Mouse (Mus musculus) olfactory bulb, adult 2 months (tissue): ENCODE data around the gene Tbc1d9b. TPM values are rescaled to one million over a fixed set of nuclear protein-coding genes. Genes with fewer than 3 reads are reported as not detected.

Experiments
- H3K27ac ChIP-seq: fragments of 200-500 bp; 2 replicates; pipeline ENCODE4 v1.5.1; 2012; ENCODE audit warnings: low read depth, low read length; ENCODE audit not compliant: insufficient read depth
- H3K4me1 ChIP-seq: fragments of 200-500 bp; 2 replicates; pipeline ENCODE4 v1.6.1; 2012; ENCODE audit warnings: low read length; ENCODE audit not compliant: control insufficient read depth, insufficient read depth
- H3K4me3 ChIP-seq: fragments of 200-500 bp; 2 replicates; pipeline ENCODE4 v1.5.1; 2012; ENCODE audit warnings: mild to moderate bottlenecking, low read depth, low read length, moderate library complexity; ENCODE audit not compliant: insufficient read depth
- CTCF ChIP-seq: fragments of 200-500 bp; IDR thresholded peaks from 2 replicates; pipeline ENCODE4 v1.5.1; 2012; ENCODE audit warnings: low read depth, mild to moderate bottlenecking, low read length, moderate library complexity; ENCODE audit not compliant: insufficient read depth
- POLR2A ChIP-seq: fragments of 200-500 bp; IDR thresholded peaks from 2 replicates; pipeline ENCODE4 v1.6.1; 2012; ENCODE audit warnings: mild to moderate bottlenecking, low read depth, low read length, moderate library complexity; ENCODE audit not compliant: insufficient read depth
- WGBS: fragments of 180-500 bp; shearing (Covaris S2); methylation state at CpG from one replicate; pipeline ENCODE4 v1.1.7; 2018; 5-methylcytosine and 5-hydroxymethylcytosine counted together
- polyA plus RNA-seq: library from polyadenylated mRNA; stranded (reverse); fragments of >200 nt; gene quantifications from 2 replicates; pipeline ENCODE4 v1.2.4, GENCODE M21; 2012; ENCODE audit warnings: low replicate concordance; ENCODE audit not compliant: missing spikeins, insufficient read depth, insufficient read length

Tbc1d9b gene
- polyA plus RNA-seq, 1 experiment: not detected

- 89% methylated on average over 6 of the region's 6 CpGs for WGBS
- Histone ChIP-seq H3K4me3 (no peak overlapping the region), H3K27ac (no peak overlapping the region), H3K4me1 (no peaks in the 10 kb centered on the region)
- TF ChIP-seq CTCF (no peak), POLR2A (no peak)
Observed at GRCm38 (mm10) chr11:50180478-50181231, 49.5 kb downstream of the Tbc1d9b start.

GRCm38 (mm10) chr11:50182702-50183101 is 51.5 kb downstream of the Tbc1d9b start:
- Histone ChIP-seq H3K27ac (no peak overlapping the region), H3K4me1 (no peaks in the 10 kb centered on the region), H3K4me3 (no peak overlapping the region)
- whole genome bisulfite sequencing: 85% methylated on average over 4 of the region's 4 CpGs
- TF ChIP-seq POLR2A (no peak), CTCF (no peak)

- Histone ChIP-seq H3K4me3 (no peak overlapping the region), H3K4me1 (no peaks in the 10 kb centered on the region), H3K27ac (no peak overlapping the region)
- TF ChIP-seq CTCF (no peak), POLR2A (no peak)
- WGBS: 90% methylated on average over 3 of the region's 3 CpGs
Observed at GRCm38 (mm10) chr11:50184788-50185187, 53.6 kb downstream of the Tbc1d9b start.

- TF ChIP-seq CTCF (no peak), POLR2A (no peak)
Observed at GRCm38 (mm10) chr11:50188682-50189081, 57.5 kb downstream of the Tbc1d9b start.

GRCm38 (mm10) chr11:50190362-50190761 is 59.2 kb downstream of the Tbc1d9b start:
- Histone ChIP-seq H3K4me3 (no peak overlapping the region), H3K4me1 (no peaks in the 10 kb centered on the region), H3K27ac (no peak overlapping the region)
- TF ChIP-seq POLR2A: no peak
- no peak for TF ChIP-seq CTCF
- 90% methylated on average over 4 of the region's 4 CpGs for WGBS

More at GRCm38 (mm10) chr11:50188682-50189081, 57.5 kb downstream of the Tbc1d9b start:
- H3K4me3 ChIP-seq: no peak overlapping the region
- 83% methylated on average over 7 of the region's 7 CpGs for WGBS
- no peaks in the 10 kb centered on the region for H3K4me1 ChIP-seq
- H3K27ac ChIP-seq: no peak overlapping the region

GRCm38 (mm10) chr11:50192278-50192677 is 61.1 kb downstream of the Tbc1d9b start:
- 89% methylated on average over 3 of the region's 3 CpGs for WGBS
- no peaks in the 10 kb centered on the region for H3K4me1 ChIP-seq
- TF ChIP-seq POLR2A (no peak), CTCF (no peak)
- H3K27ac ChIP-seq: no peak overlapping the region
- no peak overlapping the region for H3K4me3 ChIP-seq

GRCm38 (mm10) chr11:50194070-50194469 is 62.9 kb downstream of the Tbc1d9b start:
- H3K4me1 ChIP-seq: no peaks in the 10 kb centered on the region
- 88% methylated on average over 7 of the region's 7 CpGs for WGBS
- H3K4me3 ChIP-seq: no peak overlapping the region
- no peak overlapping the region for H3K27ac ChIP-seq
- TF ChIP-seq CTCF (no peak), POLR2A (no peak)

- Histone ChIP-seq H3K27ac (no peak overlapping the region), H3K4me1 (no peaks in the 10 kb centered on the region), H3K4me3 (no peak overlapping the region)
- no peak for TF ChIP-seq CTCF
- no peak for TF ChIP-seq POLR2A
- WGBS: 86% methylated on average over 4 of the region's 4 CpGs
Observed at GRCm38 (mm10) chr11:50194793-50195192, 63.6 kb downstream of the Tbc1d9b start.

GRCm38 (mm10) chr11:50197500-50197899 is 66.3 kb downstream of the Tbc1d9b start:
- H3K4me3 ChIP-seq: no peak overlapping the region
- H3K27ac ChIP-seq: no peak overlapping the region
- WGBS: 90% methylated on average over 4 of the region's 4 CpGs
- TF ChIP-seq CTCF (no peak), POLR2A (no peak)
- no peaks in the 10 kb centered on the region for H3K4me1 ChIP-seq

- TF ChIP-seq CTCF: no peak
- TF ChIP-seq POLR2A: no peak
- Histone ChIP-seq H3K27ac (no peak overlapping the region), H3K4me1 (0 out of 2 replicates have a peak, but pooled peaks cover under 1% of the 10 kb centered on the region), H3K4me3 (no peak overlapping the region)
- 71% methylated on average over 3 of the region's 5 CpGs for WGBS
Observed at GRCm38 (mm10) chr11:50198219-50198846, 67.1 kb downstream of the Tbc1d9b start.
